Mouse (Mus musculus): Measurements from ENCODE around the gene Angpt4. TPM values are rescaled to one million over a fixed set of nuclear protein-coding genes. Genes with fewer than 3 reads are reported as not detected.

The Angpt4 gene
- polyA plus RNA-seq, 1 experiment from 2014 or later = 0.34 TPM

- Histone ChIP-seq H3K36me3 (ENCODE audit: control insufficient read depth, insufficient read depth, low read length) (no peaks in the 10 kb centered on the region), H3K4me3 (ENCODE audit: low read depth, low read length) (no peak overlapping the region), H3K9me3 (ENCODE audit: control insufficient read depth, low read length) (no peaks in the 10 kb centered on the region), H3K4me1 (ENCODE audit: control insufficient read depth, insufficient read depth, low read length) (no peaks in the 10 kb centered on the region), H3K27me3 (ENCODE audit: control insufficient read depth, insufficient read depth, low read length) (no peaks in the 10 kb centered on the region), H3K9ac (ENCODE audit: low read length) (no peak overlapping the region), H3K27ac (ENCODE audit: low read depth, low read length) (no peak overlapping the region), H3K4me2 (ENCODE audit: low read depth) (no peak overlapping the region)
- DNase-seq (ENCODE audit: low spot score) = no peak
- WGBS = 84% methylated on average over 2 of the region's 2 CpGs
- no peak for ATAC-seq (ENCODE audit: insufficient read depth, low FRiP score, low TSS enrichment)
Measured at GRCm38 (mm10) chr2:151988978-151989377, 78.0 kb downstream of the Angpt4 start.

- Histone ChIP-seq H3K9me3 (ENCODE audit: control insufficient read depth, low read length) (no peaks in the 10 kb centered on the region), H3K27me3 (ENCODE audit: control insufficient read depth, insufficient read depth, low read length) (no peaks in the 10 kb centered on the region), H3K27ac (ENCODE audit: low read depth, low read length) (no peak overlapping the region), H3K36me3 (ENCODE audit: control insufficient read depth, insufficient read depth, low read length) (no peaks in the 10 kb centered on the region), H3K4me2 (ENCODE audit: low read depth) (no peak overlapping the region), H3K4me1 (ENCODE audit: control insufficient read depth, insufficient read depth, low read length) (no peaks in the 10 kb centered on the region), H3K4me3 (ENCODE audit: low read depth, low read length) (no peak overlapping the region), H3K9ac (ENCODE audit: low read length) (no peak overlapping the region)
- peak; percentile 51 for DNase-seq (ENCODE audit: low spot score)
- ATAC-seq (ENCODE audit: insufficient read depth, low FRiP score, low TSS enrichment) = peak; percentile 67
- 23% methylated on average over 1 of the region's 1 CpGs for WGBS
Measured at GRCm38 (mm10) chr2:151990985-151991394, 80.0 kb downstream of the Angpt4 start.

GRCm38 (mm10) chr2:151991446-151991845 lies 80.4 kb downstream of the Angpt4 start:
- Histone ChIP-seq H3K27ac (ENCODE audit: low read depth, low read length) (peak overlapping the region; percentile 30; the same call in 1 of the 2 replicates), H3K4me2 (ENCODE audit: low read depth) (no peak overlapping the region), H3K27me3 (ENCODE audit: control insufficient read depth, insufficient read depth, low read length) (peaks cover 3% of the 10 kb centered on the region), H3K36me3 (ENCODE audit: control insufficient read depth, insufficient read depth, low read length) (no peaks in the 10 kb centered on the region), H3K4me3 (ENCODE audit: low read depth, low read length) (no peak overlapping the region), H3K9ac (ENCODE audit: low read length) (no peak overlapping the region), H3K4me1 (ENCODE audit: control insufficient read depth, insufficient read depth, low read length) (no peaks in the 10 kb centered on the region), H3K9me3 (ENCODE audit: control insufficient read depth, low read length) (no peaks in the 10 kb centered on the region)
- 31% methylated on average over 5 of the region's 5 CpGs for WGBS
- DNase-seq (ENCODE audit: low spot score) (no peak), ATAC-seq (ENCODE audit: insufficient read depth, low FRiP score, low TSS enrichment) (peak; percentile 48)

GRCm38 (mm10) chr2:151994350-151995122 lies 83.5 kb downstream of the Angpt4 start:
- ATAC-seq (ENCODE audit: insufficient read depth, low FRiP score, low TSS enrichment) (no peak), DNase-seq (ENCODE audit: low spot score) (peak; percentile 83)
- Histone ChIP-seq H3K27ac (ENCODE audit: low read depth, low read length) (no peak overlapping the region), H3K9me3 (ENCODE audit: control insufficient read depth, low read length) (no peaks in the 10 kb centered on the region), H3K4me3 (ENCODE audit: low read depth, low read length) (no peak overlapping the region), H3K9ac (ENCODE audit: low read length) (0 out of 2 replicates have a peak overlapping the region, but pooled peaks have one; percentile 18), H3K4me1 (ENCODE audit: control insufficient read depth, insufficient read depth, low read length) (no peaks in the 10 kb centered on the region), H3K36me3 (ENCODE audit: control insufficient read depth, insufficient read depth, low read length) (no peaks in the 10 kb centered on the region), H3K4me2 (ENCODE audit: low read depth) (peak overlapping the region; percentile 42), H3K27me3 (ENCODE audit: control insufficient read depth, insufficient read depth, low read length) (peaks cover 24% of the 10 kb centered on the region)
- 8% methylated on average over 22 of the region's 22 CpGs for WGBS

MicroRNAs encoded within 50 kb of the gene (microRNA counts, 519-probe panel; counts per million panel counts)
- 171 counts per million, percentile 57 among the panel's probes with 10 or more counts for microRNA mmu-miR-1953

Small RNAs within 50 kb of the gene (microRNA-seq; reads per million reads assigned to microRNA genes)
- 1.0 reads per million for gene Mir1953

Other genes with a start within 250 kb of the Angpt4 start
- gene Rad21l, start 242.7 kb upstream of the Angpt4 start, polyA plus RNA-seq (2014; fragmentation: Nextera tagmentation; extraction: Ambion mirVana) = 0.19 TPM in 2 replicates
- 6.5 and 8.2 TPM in 2 replicates for gene Tmem74b, start 209.2 kb upstream of the Angpt4 start, polyA plus RNA-seq (2014; fragmentation: Nextera tagmentation; extraction: Ambion mirVana)
- 45.6 and 52.6 TPM in 2 replicates for gene Psmf1, start 167.0 kb upstream of the Angpt4 start, polyA plus RNA-seq (2014; fragmentation: Nextera tagmentation; extraction: Ambion mirVana)
- gene Rspo4, start 68.3 kb upstream of the Angpt4 start, polyA plus RNA-seq (2014; fragmentation: Nextera tagmentation; extraction: Ambion mirVana) = 0.28 and 0.62 TPM in 2 replicates
- gene Fam110a, start 69.0 kb downstream of the Angpt4 start, polyA plus RNA-seq (2014; fragmentation: Nextera tagmentation; extraction: Ambion mirVana) = 82.2 and 92.9 TPM in 2 replicates
- gene Slc52a3, start 85.3 kb downstream of the Angpt4 start, polyA plus RNA-seq (2014; fragmentation: Nextera tagmentation; extraction: Ambion mirVana) = 1.0 and 1.1 TPM in 2 replicates
- gene Scrt2, start 170.3 kb downstream of the Angpt4 start, polyA plus RNA-seq (2014; fragmentation: Nextera tagmentation; extraction: Ambion mirVana) = 23.0 and 25.1 TPM in 2 replicates
- 17.5 and 18.8 TPM in 2 replicates for gene Srxn1, start 194.3 kb downstream of the Angpt4 start, polyA plus RNA-seq (2014; fragmentation: Nextera tagmentation; extraction: Ambion mirVana)
- 40.9 and 41.0 TPM in 2 replicates for gene Tcf15, start 232.4 kb downstream of the Angpt4 start, polyA plus RNA-seq (2014; fragmentation: Nextera tagmentation; extraction: Ambion mirVana)